Mouse (Mus musculus) mesoderm, embryonic 11.5 days (tissue): ENCODE measurements around the gene Hdhd3.
"Not testable (repeated sequence)": the region's sequence is repeated elsewhere in the genome, so short reads cannot be mapped to it uniquely, and the experiment has no call there.

ENCODE experiments used
- DNase-seq: peaks from one replicate; pipeline ENCODE4 v3.0.0-alpha.2; 2012; ENCODE audit warnings: low read depth, low spot score

The Hdhd3 gene

GRCm38 (mm10) chr4:62513998-62514506 lies 10.8 kb upstream of the Hdhd3 start:
- no peak for DNase-seq

GRCm38 (mm10) chr4:62509946-62510345 lies 6.7 kb upstream of the Hdhd3 start:
- no peak for DNase-seq

DNA sequence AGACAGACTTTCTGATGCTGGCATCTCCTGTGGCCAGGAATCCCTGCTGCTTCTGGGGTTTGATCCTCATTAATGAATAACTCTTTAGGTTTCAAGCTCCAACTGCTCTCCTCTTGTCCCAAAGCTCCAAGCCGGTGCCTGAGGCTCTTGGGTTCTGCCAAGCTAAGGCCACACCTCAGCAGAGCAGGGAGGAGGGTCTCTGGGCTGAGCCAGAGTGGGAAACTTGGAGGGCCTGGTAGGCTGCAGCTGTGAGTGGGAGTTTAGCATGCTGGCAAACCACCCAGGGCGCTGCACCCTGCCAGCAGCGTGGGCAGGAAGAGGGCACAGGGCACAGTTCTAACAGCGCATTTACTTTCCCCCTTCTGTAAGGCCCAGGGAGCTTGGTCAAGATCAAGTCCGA lies 5.6 kb upstream of the Hdhd3 start:
- no peak for DNase-seq

DNA sequence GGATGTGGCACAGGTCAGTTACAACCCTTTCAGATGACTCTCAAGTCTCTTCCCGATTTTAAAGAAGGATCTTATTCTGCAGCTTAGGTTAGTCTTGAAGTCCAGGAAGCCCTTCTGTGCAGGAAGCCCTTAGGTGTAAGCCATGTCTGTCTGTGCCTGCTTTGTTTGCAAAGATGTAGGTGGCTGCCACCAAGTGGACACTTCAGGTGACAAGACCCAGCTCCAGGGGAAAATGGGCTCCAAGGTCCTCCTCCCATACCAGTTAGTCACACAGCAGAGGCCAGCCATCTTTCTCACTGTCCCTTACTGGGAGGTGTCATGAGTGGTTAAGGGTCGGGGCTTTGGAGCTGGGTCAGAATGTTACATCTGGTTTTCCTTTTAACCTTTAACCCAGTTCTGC lies 3.5 kb upstream of the Hdhd3 start:
- no peak for DNase-seq

GRCm38 (mm10) chr4:62505991-62506390 lies 2.7 kb upstream of the Hdhd3 start:
- DNase-seq: no peak

- DNase-seq: no peak
Measured at GRCm38 (mm10) chr4:62502969-62503368, 298 bp downstream of the Hdhd3 start.

- DNase-seq: peak; percentile 95
Measured at GRCm38 (mm10) chr4:62501964-62502732, 1.1 kb downstream of the Hdhd3 start.

- no peak for DNase-seq
Measured at GRCm38 (mm10) chr4:62501534-62501933, 1.7 kb downstream of the Hdhd3 start.

- DNase-seq: no peak
Measured at GRCm38 (mm10) chr4:62500799-62501198, 2.5 kb downstream of the Hdhd3 start.

- DNase-seq: no peak
Measured at GRCm38 (mm10) chr4:62496815-62497214, 6.5 kb downstream of the Hdhd3 start.

- DNase-seq: no peak
Measured at GRCm38 (mm10) chr4:62495946-62496345, 7.3 kb downstream of the Hdhd3 start.

DNA sequence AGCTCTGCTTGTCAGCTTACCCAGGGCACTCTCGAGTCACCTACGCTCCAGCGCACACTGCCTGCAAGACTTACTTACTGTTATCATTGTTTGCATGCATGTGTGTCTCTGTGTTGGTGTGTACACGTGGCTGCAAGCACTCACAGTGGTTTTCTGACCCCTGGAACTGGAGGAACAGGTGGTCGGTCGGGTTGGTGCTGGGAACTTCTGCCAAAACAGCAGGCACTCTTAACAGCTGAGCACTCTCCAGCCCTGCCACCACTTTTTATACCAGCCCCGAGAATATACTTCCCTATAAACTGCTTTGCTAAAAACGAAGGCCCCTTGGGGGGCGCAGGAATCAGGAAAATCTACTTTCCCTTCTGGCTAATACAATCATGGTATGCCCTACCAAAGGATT lies 9.0 kb downstream of the Hdhd3 start:
- no peak for DNase-seq

GRCm38 (mm10) chr4:62492682-62493081 lies 10.6 kb downstream of the Hdhd3 start:
- DNase-seq: no peak

GRCm38 (mm10) chr4:62487914-62488313 lies 15.4 kb downstream of the Hdhd3 start:
- DNase-seq: no peak

- DNase-seq: no peak
Measured at GRCm38 (mm10) chr4:62487172-62487571, 16.1 kb downstream of the Hdhd3 start.

DNA sequence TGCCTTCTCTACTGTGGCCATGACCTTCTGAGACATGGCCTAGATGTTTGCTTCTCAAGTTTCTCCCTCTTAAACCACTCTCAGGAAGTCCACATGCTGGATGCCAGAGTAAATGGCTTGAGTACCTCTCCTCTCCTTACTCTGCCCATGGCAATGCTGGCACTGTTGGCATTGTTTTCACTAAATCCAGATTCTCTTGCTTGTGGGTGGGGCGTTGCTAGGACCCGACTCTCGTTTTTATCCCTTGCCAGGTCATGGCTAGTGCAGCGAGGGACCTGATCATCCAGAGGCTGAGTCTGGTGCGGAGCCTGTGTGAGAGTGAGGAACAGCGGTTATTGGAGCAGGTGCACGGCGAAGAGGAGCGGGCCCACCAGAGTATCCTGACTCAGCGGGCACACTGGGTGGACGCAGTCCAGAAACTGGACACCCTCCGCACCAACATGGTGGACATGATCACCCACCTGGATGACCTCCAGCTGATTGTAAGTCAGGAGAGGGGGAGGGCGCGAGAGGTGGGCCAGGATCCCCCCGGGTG lies 17.0 kb downstream of the Hdhd3 start:
- DNase-seq: no peak

- no peak for DNase-seq
Measured at GRCm38 (mm10) chr4:62485450-62486161, 17.7 kb downstream of the Hdhd3 start.

DNA sequence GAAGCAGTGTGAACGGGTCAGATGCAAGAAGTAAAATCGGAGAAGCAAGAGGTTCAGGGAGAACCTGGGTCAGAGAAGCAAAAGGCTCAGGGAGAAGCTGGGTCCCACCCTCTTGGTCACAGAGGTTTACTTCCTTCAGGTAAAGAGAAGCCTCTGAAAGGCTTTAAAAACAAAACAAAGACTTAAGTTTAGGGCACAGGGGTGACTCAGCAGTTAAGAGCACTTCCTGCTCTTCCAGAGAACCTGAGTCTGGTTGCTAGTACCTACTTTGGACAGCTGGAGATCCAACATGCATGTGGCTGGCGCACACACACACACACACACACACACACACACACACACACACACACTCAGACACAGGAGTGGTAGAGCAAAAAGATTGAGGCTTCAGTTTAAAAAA lies 18.3 kb downstream of the Hdhd3 start:
- DNase-seq: no peak

GRCm38 (mm10) chr4:62480709-62481605 lies 22.3 kb downstream of the Hdhd3 start:
- no peak for DNase-seq

DNA sequence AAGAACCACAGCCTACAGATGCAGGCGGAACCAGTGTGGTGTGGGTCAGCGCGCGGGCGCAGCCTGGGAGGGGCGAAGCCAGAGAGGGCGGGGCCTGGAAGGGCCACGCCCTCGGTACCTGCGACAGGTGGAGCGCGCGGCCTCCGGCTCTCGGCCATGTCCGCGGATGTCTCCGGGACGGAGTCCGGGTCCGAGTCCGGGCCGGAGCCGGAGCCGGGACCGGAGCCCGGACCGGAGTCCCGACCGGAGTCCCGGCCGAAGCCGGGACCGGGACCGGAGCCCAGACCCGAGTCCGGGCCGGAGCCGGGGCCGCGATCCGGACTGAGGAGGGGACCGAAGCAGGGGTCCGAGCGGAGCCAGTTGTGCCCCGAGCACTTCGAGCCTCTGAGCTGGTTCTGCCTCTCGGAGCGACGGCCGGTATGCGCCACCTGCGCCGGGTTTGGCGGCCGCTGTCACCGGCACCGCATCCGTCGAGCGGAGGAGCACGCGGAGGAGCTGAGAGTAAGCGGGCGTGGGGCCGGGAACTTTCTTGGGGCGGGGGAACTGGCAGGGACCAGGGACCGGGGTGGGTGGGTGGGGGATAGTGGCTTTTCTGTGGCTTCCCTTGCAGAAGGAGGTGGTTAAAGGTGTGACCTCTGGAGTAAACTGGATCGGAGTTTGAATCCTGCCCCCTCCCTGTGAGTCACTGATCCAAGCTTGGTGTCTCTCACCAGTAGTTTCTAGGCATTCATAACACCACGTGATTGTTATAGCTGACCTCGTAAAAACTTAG lies 23.1 kb downstream of the Hdhd3 start, which contains the start of gene Bspry:
Bspry (plus strand) TSS at position 117 of the 772 bp plus-strand sequence.
- no peak for DNase-seq

DNA sequence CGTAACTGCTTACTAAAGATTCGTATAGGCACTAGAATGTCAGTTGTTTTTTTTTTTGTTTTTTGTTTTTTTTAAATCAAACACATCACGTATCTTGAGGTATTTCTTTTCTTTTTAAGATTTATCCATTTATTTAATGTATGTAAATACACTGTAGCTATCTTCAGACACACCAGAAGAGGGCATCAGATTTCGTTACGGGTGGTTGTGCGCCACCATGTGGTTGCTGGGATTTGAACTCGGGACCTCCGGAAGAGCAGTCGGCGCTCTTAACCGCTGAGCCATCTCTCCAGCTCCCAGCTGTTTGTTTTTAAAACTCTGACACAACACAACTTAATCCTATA lies 23.7 kb downstream of the Hdhd3 start:
- DNase-seq: not testable (repeated sequence)
